Mouse (Mus musculus) intestine, embryonic 14.5 days (tissue): ENCODE data around the gene Atg4b. TPM values are rescaled to one million over a fixed set of nuclear protein-coding genes. Genes with fewer than 3 reads are reported as not detected.
A peak's percentile ranks its signal among the peaks of the same experiment; 100 is the strongest.

Experiments
- ATAC-seq: fragments of 200-750 bp; cut with Nextera tagmentation; replicated peaks from 2 replicates; pipeline ENCODE4 v1.8.0; 2017; ENCODE audit warnings: low read depth, moderate number of reproducible peaks, moderate TSS enrichment, moderate library complexity; ENCODE audit not compliant: low FRiP score, low TSS enrichment
- DNase-seq: peaks from one replicate; pipeline ENCODE4 v3.0.0-alpha.2; 2018; ENCODE audit warnings: low spot score
- H3K27ac ChIP-seq: fragments of 300-500 bp; sonication (generic); 2 replicates; pipeline ENCODE4 v1.5.1; 2014; ENCODE audit warnings: low read depth, mild to moderate bottlenecking, control low read depth
- H3K27me3 ChIP-seq: fragments of 300-500 bp; sonication (generic); replicated peaks from 2 replicates; pipeline ENCODE4 v1.6.1; 2014; ENCODE audit warnings: low read length, control low read depth; ENCODE audit not compliant: control insufficient read depth, insufficient read depth
- H3K36me3 ChIP-seq: fragments of 300-500 bp; sonication (generic); 2 replicates; pipeline ENCODE4 v1.6.1; 2014; ENCODE audit warnings: low read length, control low read depth; ENCODE audit not compliant: control insufficient read depth, insufficient read depth
- H3K4me1 ChIP-seq: fragments of 300-500 bp; sonication (generic); replicated peaks from 2 replicates; pipeline ENCODE4 v1.6.1; 2014; ENCODE audit warnings: low read length, control low read depth, mixed read lengths; ENCODE audit not compliant: control insufficient read depth, insufficient read depth
- H3K4me2 ChIP-seq: fragments of 300-500 bp; sonication (generic); 2 replicates; pipeline ENCODE4 v1.6.1; 2014; ENCODE audit warnings: low read length
- H3K4me3 ChIP-seq: fragments of 300-500 bp; sonication (generic); 2 replicates; pipeline ENCODE4 v1.5.1; 2014; ENCODE audit warnings: low read depth, low read length, control low read depth, mixed read lengths
- H3K9ac ChIP-seq: fragments of 300-500 bp; sonication (generic); 2 replicates; pipeline ENCODE4 v1.6.1; 2014; ENCODE audit warnings: mild to moderate bottlenecking, low read length
- H3K9me3 ChIP-seq: fragments of 300-500 bp; sonication (generic); 2 replicates; pipeline ENCODE4 v1.6.1; 2016; ENCODE audit warnings: low read length, control low read depth; ENCODE audit not compliant: control insufficient read depth
- WGBS: fragments of 180-500 bp; shearing (Covaris S2); extraction: QIAGEN DNeasy Blood & Tissue Kit; methylation state at CpG from one replicate; pipeline ENCODE4 v1.1.7; 2014; 5-methylcytosine and 5-hydroxymethylcytosine counted together
- polyA plus RNA-seq: library from polyadenylated mRNA; unstranded; fragments of >200 nt; fragmentation: Nextera tagmentation; extraction: Ambion mirVana; gene quantifications from 2 replicates; pipeline ENCODE4 v1.2.1, GENCODE M21; 2014

Atg4b gene
- polyA plus RNA-seq, 1 experiment from 2014 or later: 82.4 TPM

- H3K27ac ChIP-seq: no peak overlapping the region
- 93% methylated on average over 9 of the region's 9 CpGs for WGBS
- H3K9ac ChIP-seq: no peak overlapping the region
- H3K36me3 ChIP-seq: peaks cover 9% of the 10 kb centered on the region
- no peaks in the 10 kb centered on the region for H3K9me3 ChIP-seq
- no peak for DNase-seq
- H3K4me2 ChIP-seq: no peak overlapping the region
- H3K4me3 ChIP-seq: no peak overlapping the region
- no peak for ATAC-seq
- no peaks in the 10 kb centered on the region for H3K4me1 ChIP-seq
- no peaks in the 10 kb centered on the region for H3K27me3 ChIP-seq
Measured at GRCm38 (mm10) chr1:93764871-93765591, 13.7 kb downstream of the Atg4b start.

GRCm38 (mm10) chr1:93767600-93767999 is 16.3 kb downstream of the Atg4b start:
- Histone ChIP-seq H3K9ac (no peak overlapping the region), H3K4me3 (no peak overlapping the region), H3K27ac (no peak overlapping the region), H3K36me3 (peaks cover 13% of the 10 kb centered on the region), H3K27me3 (no peaks in the 10 kb centered on the region), H3K9me3 (no peaks in the 10 kb centered on the region), H3K4me2 (no peak overlapping the region), H3K4me1 (no peaks in the 10 kb centered on the region)
- DNase-seq: no peak
- ATAC-seq: no peak
- 95% methylated on average over 6 of the region's 6 CpGs for WGBS

- ATAC-seq (no peak), DNase-seq (no peak)
- Histone ChIP-seq H3K27ac (no peak overlapping the region), H3K4me2 (no peak overlapping the region), H3K4me3 (no peak overlapping the region), H3K36me3 (peaks cover 28% of the 10 kb centered on the region), H3K9ac (no peak overlapping the region), H3K27me3 (no peaks in the 10 kb centered on the region), H3K9me3 (no peaks in the 10 kb centered on the region), H3K4me1 (no peaks in the 10 kb centered on the region)
- 99% methylated on average over 3 of the region's 3 CpGs for WGBS
Measured at GRCm38 (mm10) chr1:93769901-93770300, 18.6 kb downstream of the Atg4b start.

- H3K27ac ChIP-seq: no peak overlapping the region
- H3K9ac ChIP-seq: no peak overlapping the region
- H3K27me3 ChIP-seq: no peaks in the 10 kb centered on the region
- DNase-seq (no peak), ATAC-seq (no peak)
- no peaks in the 10 kb centered on the region for H3K9me3 ChIP-seq
- peaks cover 76% of the 10 kb centered on the region for H3K36me3 ChIP-seq
- H3K4me2 ChIP-seq: no peak overlapping the region
- H3K4me3 ChIP-seq: no peak overlapping the region
- WGBS: 95% methylated on average over 5 of the region's 5 CpGs
- no peaks in the 10 kb centered on the region for H3K4me1 ChIP-seq
Measured at GRCm38 (mm10) chr1:93776686-93777085, 25.4 kb downstream of the Atg4b start.

- ATAC-seq: no peak
- Histone ChIP-seq H3K4me3 (no peak overlapping the region), H3K27ac (no peak overlapping the region), H3K9me3 (no peaks in the 10 kb centered on the region; the same call in 1 of the 2 replicates), H3K27me3 (no peaks in the 10 kb centered on the region), H3K4me1 (no peaks in the 10 kb centered on the region), H3K9ac (no peak overlapping the region), H3K36me3 (peaks cover 95% of the 10 kb centered on the region), H3K4me2 (no peak overlapping the region)
- DNase-seq: no peak
- 82% methylated on average over 2 of the region's 2 CpGs for WGBS
Measured at GRCm38 (mm10) chr1:93786912-93787311, 35.6 kb downstream of the Atg4b start.

- 94% methylated on average over 8 of the region's 8 CpGs for WGBS
- no peak overlapping the region for H3K27ac ChIP-seq
- DNase-seq: no peak
- no peak for ATAC-seq
- no peak overlapping the region for H3K4me2 ChIP-seq
- H3K4me3 ChIP-seq: no peak overlapping the region
- H3K9me3 ChIP-seq: no peaks in the 10 kb centered on the region; the same call in 1 of the 2 replicates
- H3K27me3 ChIP-seq: no peaks in the 10 kb centered on the region
- no peaks in the 10 kb centered on the region for H3K4me1 ChIP-seq
- peaks cover 85% of the 10 kb centered on the region for H3K36me3 ChIP-seq
- no peak overlapping the region for H3K9ac ChIP-seq
Measured at GRCm38 (mm10) chr1:93794526-93794925, 43.2 kb downstream of the Atg4b start.

GRCm38 (mm10) chr1:93795886-93796285 is 44.6 kb downstream of the Atg4b start:
- Histone ChIP-seq H3K27ac (no peak overlapping the region), H3K27me3 (no peaks in the 10 kb centered on the region), H3K4me3 (no peak overlapping the region), H3K9me3 (no peaks in the 10 kb centered on the region; the same call in 1 of the 2 replicates), H3K4me1 (no peaks in the 10 kb centered on the region; the same call in 1 of the 2 replicates), H3K4me2 (no peak overlapping the region), H3K36me3 (peaks cover 85% of the 10 kb centered on the region), H3K9ac (no peak overlapping the region)
- ATAC-seq (no peak), DNase-seq (no peak)
- WGBS: 84% methylated on average over 8 of the region's 8 CpGs

GRCm38 (mm10) chr1:93800670-93801503 is 49.6 kb downstream of the Atg4b start:
- H3K4me1 ChIP-seq: peaks cover 18% of the 10 kb centered on the region
- H3K9me3 ChIP-seq: no peaks in the 10 kb centered on the region
- H3K9ac ChIP-seq: peak overlapping the region; percentile 72
- 75% methylated on average over 21 of the region's 21 CpGs for WGBS
- no peak for ATAC-seq
- no peaks in the 10 kb centered on the region for H3K27me3 ChIP-seq
- H3K4me3 ChIP-seq: peak overlapping the region; percentile 63
- H3K36me3 ChIP-seq: peaks cover 44% of the 10 kb centered on the region
- peak overlapping the region; percentile 94 for H3K4me2 ChIP-seq
- H3K27ac ChIP-seq: no peak overlapping the region; the same call in 1 of the 2 replicates
- DNase-seq: no peak
